Mouse (Mus musculus) 3134 (cell line): ENCODE data around the gene Ccdc105.

Experiments used
- DNase-seq: peaks from one replicate; pipeline ENCODE4 v3.0.0-alpha.2; 2011; ENCODE audit warnings: low spot score; ENCODE audit not compliant: insufficient read length; ENCODE audit errors: extremely low read depth

Gene Ccdc105

GRCm38 (mm10) chr10:78716231-78716630 lies 36.6 kb downstream of the Ccdc105 start:
- DNase-seq: no peak

DNA sequence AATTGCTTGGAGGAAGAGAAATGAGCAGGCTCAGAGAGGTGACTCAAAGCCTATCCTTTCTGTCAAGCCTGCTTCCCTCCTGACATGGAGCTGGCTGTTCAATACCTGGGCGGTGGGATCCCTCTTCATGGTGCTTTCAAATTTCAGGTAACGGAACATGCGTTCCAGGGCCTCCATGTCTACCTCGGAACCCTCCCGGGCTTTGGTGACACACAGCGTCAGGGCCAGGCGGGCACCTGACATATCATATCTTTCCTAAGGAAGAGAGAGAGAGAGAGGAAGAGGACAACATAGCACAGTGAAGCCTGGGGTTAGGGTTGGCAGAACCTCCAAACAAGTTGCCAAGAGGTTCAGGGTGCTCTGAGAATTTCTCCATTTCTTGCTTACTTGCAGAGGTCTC lies 37.7 kb downstream of the Ccdc105 start:
- no peak for DNase-seq

- no peak for DNase-seq
These were observed 38.7 kb downstream of the Ccdc105 start for GRCm38 (mm10) chr10:78714129-78714528.

GRCm38 (mm10) chr10:78710706-78711105 lies 42.2 kb downstream of the Ccdc105 start:
- no peak for DNase-seq

- DNase-seq: no peak
These were observed 52.0 kb downstream of the Ccdc105 start for GRCm38 (mm10) chr10:78700881-78701280.
